Mouse (Mus musculus) activated CD4-positive, CD25-positive, alpha-beta regulatory T cell, adult 4 months (primary cell): ENCODE results near the gene Mdga1. TPM values are rescaled to one million over a fixed set of nuclear protein-coding genes. Genes with fewer than 3 reads are reported as not detected.

Source experiments
- ATAC-seq: one replicate; pipeline ENCODE4 v1.8.0; 2017
- polyA plus RNA-seq, 2 experiments: library from polyadenylated mRNA; unstranded; fragments of 100-300 nt; shearing (Covaris generic); gene quantifications; one replicate each; pipeline ENCODE4 v1.2.1; 2017

The Mdga1 gene
- polyA plus RNA-seq, result not detected

GRCm38 (mm10) chr17:29970037-29970555, at the start of gene Mdga1:
Mdga1 (minus strand) TSS chr17:29970087.
- ATAC-seq, result no peak

- no peak for ATAC-seq
Observed at GRCm38 (mm10) chr17:30018927-30019610, 49.2 kb upstream of the Mdga1 start.

GRCm38 (mm10) chr17:30014660-30015059, 44.8 kb upstream of the Mdga1 start:
- ATAC-seq, result no peak

GRCm38 (mm10) chr17:30008392-30008791, 38.5 kb upstream of the Mdga1 start:
- no peak for ATAC-seq

GRCm38 (mm10) chr17:30007883-30008282, 38.0 kb upstream of the Mdga1 start:
- no peak for ATAC-seq

GRCm38 (mm10) chr17:30006877-30007276, 37.0 kb upstream of the Mdga1 start:
- no peak for ATAC-seq

- no peak for ATAC-seq
Observed at GRCm38 (mm10) chr17:30005451-30005941, 35.6 kb upstream of the Mdga1 start.

- no peak for ATAC-seq
Observed at GRCm38 (mm10) chr17:30005103-30005443, 35.2 kb upstream of the Mdga1 start.

GRCm38 (mm10) chr17:30004203-30005102, 34.6 kb upstream of the Mdga1 start, which contains the start of gene Zfand3:
Zfand3 (plus strand) TSS chr17:30004733.
- ATAC-seq, result peak; percentile 69

- no peak for ATAC-seq
Observed at GRCm38 (mm10) chr17:29998566-29999295, 28.8 kb upstream of the Mdga1 start.

GRCm38 (mm10) chr17:29997726-29998125, 27.8 kb upstream of the Mdga1 start:
- no peak for ATAC-seq

- ATAC-seq, result no peak
Observed at GRCm38 (mm10) chr17:29995986-29996385, 26.1 kb upstream of the Mdga1 start.

GRCm38 (mm10) chr17:29994459-29994858, 24.6 kb upstream of the Mdga1 start:
- no peak for ATAC-seq

- ATAC-seq, result no peak
Observed at GRCm38 (mm10) chr17:29994011-29994410, 24.1 kb upstream of the Mdga1 start.

- no peak for ATAC-seq
Observed at GRCm38 (mm10) chr17:29993488-29993887, 23.6 kb upstream of the Mdga1 start.

- no peak for ATAC-seq
Observed at GRCm38 (mm10) chr17:29990845-29991244, 21.0 kb upstream of the Mdga1 start.

- ATAC-seq, result no peak
Observed at GRCm38 (mm10) chr17:29990136-29990535, 20.2 kb upstream of the Mdga1 start.

GRCm38 (mm10) chr17:29989653-29990052, 19.8 kb upstream of the Mdga1 start:
- no peak for ATAC-seq

GRCm38 (mm10) chr17:29988141-29988540, 18.3 kb upstream of the Mdga1 start:
- no peak for ATAC-seq

GRCm38 (mm10) chr17:29985534-29985933, 15.6 kb upstream of the Mdga1 start:
- no peak for ATAC-seq

- ATAC-seq, result no peak
Observed at GRCm38 (mm10) chr17:29984931-29985330, 15.0 kb upstream of the Mdga1 start.

GRCm38 (mm10) chr17:29983190-29983589, 13.3 kb upstream of the Mdga1 start:
- ATAC-seq, result no peak

- no peak for ATAC-seq
Observed at GRCm38 (mm10) chr17:29981568-29981967, 11.7 kb upstream of the Mdga1 start.
